Mouse (Mus musculus) hindbrain, embryonic 11.5 days (tissue): ENCODE data around the gene Lancl3. TPM values are rescaled to one million over a fixed set of nuclear protein-coding genes. Genes with fewer than 3 reads are reported as not detected.
A peak's percentile ranks its signal among the peaks of the same experiment; 100 is the strongest.
"Not testable (repeated sequence)": the region's sequence is repeated elsewhere in the genome, so short reads cannot be mapped to it uniquely, and the experiment has no call there.

Source experiments
- ATAC-seq: fragments of 200-750 bp; cut with Nextera tagmentation; 2 replicates; pipeline ENCODE4 v1.8.0; 2017; ENCODE audit warnings: mild to moderate bottlenecking, moderate TSS enrichment, moderate library complexity; ENCODE audit not compliant: low FRiP score
- DNase-seq: peaks from one replicate; pipeline ENCODE4 v3.0.0-alpha.2; 2015; ENCODE audit warnings: low spot score
- H3K27ac ChIP-seq: fragments of 300-500 bp; sonication (generic); 2 replicates; pipeline ENCODE4 v1.5.1; 2014; ENCODE audit warnings: mild to moderate bottlenecking, low read depth, low read length
- H3K27me3 ChIP-seq: fragments of 300-500 bp; sonication (generic); 2 replicates; pipeline ENCODE4 v1.6.1; 2014; ENCODE audit warnings: mild to moderate bottlenecking, low read length, moderate library complexity, mixed read lengths; ENCODE audit not compliant: control insufficient read depth, insufficient read depth
- H3K36me3 ChIP-seq: fragments of 300-500 bp; sonication (generic); 2 replicates; pipeline ENCODE4 v1.6.1; 2014; ENCODE audit warnings: mild to moderate bottlenecking, low read length, moderate library complexity, mixed read lengths; ENCODE audit not compliant: control insufficient read depth, insufficient read depth
- H3K4me1 ChIP-seq: fragments of 300-500 bp; sonication (generic); replicated peaks from 2 replicates; pipeline ENCODE4 v1.6.1; 2014; ENCODE audit warnings: low read length, mixed read lengths; ENCODE audit not compliant: control insufficient read depth, insufficient read depth
- H3K4me2 ChIP-seq: fragments of 300-500 bp; sonication (generic); replicated peaks from 2 replicates; pipeline ENCODE4 v1.6.1; 2014; ENCODE audit warnings: mild to moderate bottlenecking, low read depth, low read length
- H3K4me3 ChIP-seq: fragments of 300-500 bp; sonication (generic); 2 replicates; pipeline ENCODE4 v1.5.1; 2014; ENCODE audit warnings: low read depth, low read length
- H3K9ac ChIP-seq: fragments of 300-500 bp; sonication (generic); 2 replicates; pipeline ENCODE4 v1.6.1; 2014; ENCODE audit warnings: low read depth, low read length
- H3K9me3 ChIP-seq: fragments of 300-500 bp; sonication (generic); 2 replicates; pipeline ENCODE4 v1.6.1; 2016; ENCODE audit warnings: low read length; ENCODE audit not compliant: control insufficient read depth
- WGBS: fragments of 180-500 bp; shearing (Covaris S2); extraction: QIAGEN DNeasy Blood & Tissue Kit; methylation state at CpG from one replicate; pipeline ENCODE4 v1.1.7; 2014; 5-methylcytosine and 5-hydroxymethylcytosine counted together
- polyA plus RNA-seq: library from polyadenylated mRNA; unstranded; fragments of >200 nt; fragmentation: Nextera tagmentation; extraction: Ambion mirVana; gene quantifications from 2 replicates; pipeline ENCODE4 v1.2.1, GENCODE M21; 2014

Gene Lancl3
- polyA plus RNA-seq, 1 experiment from 2014 or later, result 1.0 TPM

DNA sequence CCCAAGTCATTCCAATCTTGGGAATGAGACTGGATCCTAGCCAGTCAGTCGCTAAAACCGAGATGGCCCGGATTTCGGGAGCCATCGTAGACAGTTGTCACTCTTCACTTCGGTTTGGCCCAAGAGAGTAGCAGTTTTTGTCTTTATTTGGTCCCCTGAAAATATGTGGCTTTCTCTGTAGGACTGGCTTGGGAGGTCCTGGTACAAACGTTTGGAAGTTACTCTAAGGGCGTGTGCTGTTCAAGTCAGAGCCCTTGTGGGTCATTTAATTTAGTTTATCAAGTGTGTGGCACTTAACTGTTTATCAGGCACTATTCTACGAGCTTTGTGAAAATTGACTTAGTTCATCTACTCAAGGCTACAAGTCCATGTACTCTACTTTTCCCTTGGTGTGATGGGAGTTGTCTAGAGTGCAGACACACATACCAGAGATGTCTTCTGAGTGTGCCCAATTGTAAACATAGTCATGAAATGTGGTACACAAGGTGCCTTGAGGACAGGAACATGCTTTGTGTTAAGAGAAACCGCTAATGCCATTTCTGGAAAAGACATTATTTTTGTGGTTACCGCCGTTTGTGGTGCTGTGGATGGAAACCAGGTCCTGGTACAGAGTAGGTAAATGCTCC, 73.8 kb downstream of the Lancl3 start:
- H3K27ac ChIP-seq, result no peak overlapping the region
- H3K9ac ChIP-seq, result no peak overlapping the region; the same call in 1 of the 2 replicates
- no peak for DNase-seq

DNA sequence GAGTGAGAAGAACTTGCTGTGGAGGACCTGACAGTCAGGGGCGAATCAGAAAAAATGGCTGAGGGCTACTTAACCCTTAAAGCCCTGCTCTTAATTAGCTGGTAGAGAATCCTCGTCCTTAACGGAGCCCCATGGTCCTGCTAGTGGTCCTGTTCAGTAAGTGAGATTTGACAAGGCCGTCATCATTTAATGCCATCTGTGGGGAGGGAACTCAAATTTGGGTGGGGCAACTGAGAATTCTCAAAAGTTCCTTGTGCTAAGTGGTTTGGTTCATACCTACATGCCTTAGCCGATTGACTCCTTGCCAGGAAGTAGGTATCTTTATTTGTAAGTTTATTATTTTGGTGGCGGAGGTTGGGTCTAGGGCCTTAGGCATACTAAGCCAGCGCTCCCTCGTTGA, 74.6 kb downstream of the Lancl3 start:
- ATAC-seq, result no peak
- Histone ChIP-seq H3K4me3 (no peak overlapping the region), H3K27me3 (no peaks in the 10 kb centered on the region), H3K36me3 (no peaks in the 10 kb centered on the region), H3K9ac (no peak overlapping the region), H3K4me1 (no peaks in the 10 kb centered on the region), H3K4me2 (no peak overlapping the region), H3K9me3 (no peaks in the 10 kb centered on the region), H3K27ac (no peak overlapping the region)
- DNase-seq, result no peak
- 89% methylated on average over 8 of the region's 8 CpGs for WGBS

More for the DNA sequence above, 73.8 kb downstream of the Lancl3 start:
- Histone ChIP-seq H3K4me3 (peak overlapping the region; percentile 52), H3K4me1 (no peaks in the 10 kb centered on the region), H3K9me3 (no peaks in the 10 kb centered on the region), H3K36me3 (no peaks in the 10 kb centered on the region), H3K27me3 (no peaks in the 10 kb centered on the region), H3K4me2 (peak overlapping the region; percentile 50)
- no peak for ATAC-seq
- 59% methylated on average over 12 of the region's 12 CpGs for WGBS

GRCm38 (mm10) chrX:9283464-9283863, 83.8 kb downstream of the Lancl3 start, which contains the start of gene H2al1m:
H2al1m (plus strand) TSS chrX:9283764.
- H3K27ac ChIP-seq, H3K36me3 ChIP-seq, H3K4me2 ChIP-seq, H3K9me3 ChIP-seq, ATAC-seq, H3K9ac ChIP-seq, H3K4me3 ChIP-seq, H3K4me1 ChIP-seq, DNase-seq, H3K27me3 ChIP-seq: not testable (repeated sequence)
- no CpG with 5 or more reads among the region's 1 CpGs for WGBS

- not testable (repeated sequence) for H3K27me3 ChIP-seq, H3K9me3 ChIP-seq, ATAC-seq, H3K27ac ChIP-seq, H3K4me2 ChIP-seq, H3K36me3 ChIP-seq, DNase-seq, H3K9ac ChIP-seq, H3K4me1 ChIP-seq, H3K4me3 ChIP-seq
- WGBS, result 80% methylated on average over 3 of the region's 4 CpGs
Observed at GRCm38 (mm10) chrX:9293140-9293829, 93.6 kb downstream of the Lancl3 start.

GRCm38 (mm10) chrX:9298413-9298864, 98.7 kb downstream of the Lancl3 start:
- H3K9ac ChIP-seq, result no peak overlapping the region
- H3K4me2 ChIP-seq, result no peak overlapping the region
- no peak overlapping the region for H3K27ac ChIP-seq
- H3K4me3 ChIP-seq, result no peak overlapping the region
- H3K9me3 ChIP-seq, result no peaks in the 10 kb centered on the region
- no peaks in the 10 kb centered on the region for H3K36me3 ChIP-seq
- no peaks in the 10 kb centered on the region for H3K27me3 ChIP-seq
- 89% methylated on average over 5 of the region's 5 CpGs for WGBS
- DNase-seq (no peak), ATAC-seq (no peak)
- H3K4me1 ChIP-seq, result no peaks in the 10 kb centered on the region

DNA sequence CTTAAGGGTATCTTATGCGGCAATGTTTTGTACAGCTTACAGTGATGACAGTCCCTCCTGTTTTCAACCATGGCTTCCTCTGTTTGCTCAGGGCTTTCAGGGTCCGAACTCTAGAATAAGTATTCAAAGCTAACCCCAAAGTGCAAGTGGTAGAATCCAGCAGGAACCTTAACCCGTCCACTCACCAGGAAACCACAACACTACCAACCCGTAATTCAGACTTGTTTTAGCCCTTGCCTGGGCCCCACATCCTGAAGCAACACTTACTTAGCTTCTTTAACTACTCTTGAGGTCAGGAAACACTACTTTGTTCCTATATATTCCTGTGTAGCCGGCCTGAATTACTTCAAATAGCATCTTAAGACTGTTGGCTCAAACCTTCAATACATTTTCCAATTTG, 103.1 kb downstream of the Lancl3 start:
- 92% methylated on average over 5 of the region's 5 CpGs for WGBS
- H3K9me3 ChIP-seq, result no peaks in the 10 kb centered on the region

GRCm38 (mm10) chrX:9303455-9303854, 103.8 kb downstream of the Lancl3 start:
- no peak overlapping the region for H3K4me2 ChIP-seq
- no peak overlapping the region for H3K4me3 ChIP-seq
- H3K27me3 ChIP-seq, result no peaks in the 10 kb centered on the region
- H3K9me3 ChIP-seq, result no peaks in the 10 kb centered on the region
- ATAC-seq, result no peak
- no peak overlapping the region for H3K27ac ChIP-seq
- WGBS, result 74% methylated on average over 1 of the region's 1 CpGs
- H3K9ac ChIP-seq, result no peak overlapping the region
- no peaks in the 10 kb centered on the region for H3K36me3 ChIP-seq
- no peaks in the 10 kb centered on the region for H3K4me1 ChIP-seq
- DNase-seq, result no peak

More for the DNA sequence above, 103.1 kb downstream of the Lancl3 start:
- Histone ChIP-seq H3K9ac (no peak overlapping the region), H3K4me1 (no peaks in the 10 kb centered on the region), H3K36me3 (no peaks in the 10 kb centered on the region), H3K27me3 (no peaks in the 10 kb centered on the region), H3K4me3 (no peak overlapping the region), H3K4me2 (no peak overlapping the region), H3K27ac (no peak overlapping the region)
- DNase-seq (no peak), ATAC-seq (no peak)

GRCm38 (mm10) chrX:9316457-9316856, 116.8 kb downstream of the Lancl3 start:
- not testable (repeated sequence) for H3K4me3 ChIP-seq, ATAC-seq, H3K4me1 ChIP-seq, DNase-seq, H3K27me3 ChIP-seq, H3K4me2 ChIP-seq, H3K9ac ChIP-seq, H3K36me3 ChIP-seq, H3K9me3 ChIP-seq, H3K27ac ChIP-seq
